Mouse (Mus musculus): ENCODE data around the gene Serpinb12.
"Not testable (repeated sequence)": the region's sequence is repeated elsewhere in the genome, so short reads cannot be mapped to it uniquely, and the experiment has no call there.

Serpinb12 gene

DNA sequence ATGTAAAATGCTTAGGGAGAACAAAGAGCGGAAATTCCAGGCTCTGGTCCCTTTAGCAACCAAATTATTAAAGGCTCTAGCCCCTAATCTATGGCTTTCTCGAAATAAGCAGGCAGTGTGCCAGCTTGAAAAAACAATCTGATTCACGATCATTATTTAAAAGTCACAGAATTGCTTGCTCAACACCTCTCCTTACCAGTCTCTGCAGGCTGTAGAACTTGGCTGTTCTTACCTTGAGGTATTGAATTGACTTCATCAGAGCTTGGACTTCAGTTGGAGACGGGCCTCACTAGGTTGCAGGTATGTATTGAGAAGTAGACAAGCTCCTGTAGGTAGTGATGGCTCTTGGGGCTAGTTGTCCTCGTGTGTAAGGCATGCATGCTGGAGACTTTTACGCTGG, at the start of gene Serpinb12:
Gene Serpinb12, plus strand, starts transcription at position 185 of the 400 bp plus-strand sequence.
- no peak for DNase-seq

DNA sequence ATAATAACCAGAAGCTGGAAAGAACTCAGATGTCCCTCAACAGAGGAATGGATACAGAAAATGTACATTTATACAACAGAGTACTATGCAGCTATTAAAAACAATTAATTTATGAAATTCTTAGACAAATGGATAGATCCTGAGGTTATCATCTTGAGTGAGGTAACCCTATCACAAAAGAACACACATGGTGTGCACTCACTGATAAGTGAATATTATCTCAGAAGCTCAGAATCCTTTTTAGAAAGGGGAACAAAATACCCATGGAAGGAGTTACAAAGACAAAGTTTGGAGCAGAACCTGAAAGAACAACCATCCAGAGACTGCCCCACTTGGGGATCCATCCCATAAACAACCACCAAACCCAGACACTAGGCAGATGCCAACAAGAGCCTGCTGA, 39.1 kb upstream of the Serpinb12 start:
- DNase-seq, result not testable (repeated sequence)

DNA sequence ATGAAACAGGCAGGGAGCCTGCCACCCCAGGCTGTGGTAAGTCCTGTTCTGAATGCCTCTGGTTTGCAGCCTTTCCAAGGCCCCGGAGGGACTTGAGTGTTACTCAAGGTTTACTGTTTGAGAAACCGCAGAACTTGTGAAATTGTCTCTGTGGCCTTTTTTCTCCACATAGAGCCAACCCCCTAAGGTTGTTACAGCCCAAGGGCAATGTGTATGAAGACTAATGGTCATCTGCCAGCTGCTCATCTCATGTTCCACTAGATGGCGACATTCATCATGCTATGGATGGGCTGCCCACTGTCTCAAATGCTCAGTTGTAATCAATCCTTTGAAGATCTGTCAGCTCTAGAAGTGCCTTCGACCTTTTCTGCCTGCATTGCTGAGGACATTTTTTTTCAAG, 32.8 kb upstream of the Serpinb12 start:
- DNase-seq, result no peak

DNA sequence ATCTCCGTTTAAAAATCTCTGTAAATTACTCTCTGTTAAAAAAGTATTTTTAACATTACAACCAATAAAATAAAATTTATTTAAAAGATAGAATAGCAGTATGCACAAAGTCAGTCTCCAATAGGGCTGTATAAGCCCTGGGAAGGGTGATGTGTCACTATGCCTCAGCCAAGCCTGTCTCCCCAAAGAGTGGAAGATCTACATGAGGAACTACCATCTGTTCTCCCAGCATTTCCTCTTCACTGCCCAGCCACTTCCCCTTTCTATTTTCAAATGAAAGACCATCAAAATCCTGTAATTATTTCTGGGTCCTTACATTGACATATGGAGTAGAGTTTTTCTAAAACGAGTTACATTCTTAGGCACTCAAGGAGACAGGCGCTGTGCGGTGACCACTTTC, 2.3 kb upstream of the Serpinb12 start:
- DNase-seq, result no peak

DNA sequence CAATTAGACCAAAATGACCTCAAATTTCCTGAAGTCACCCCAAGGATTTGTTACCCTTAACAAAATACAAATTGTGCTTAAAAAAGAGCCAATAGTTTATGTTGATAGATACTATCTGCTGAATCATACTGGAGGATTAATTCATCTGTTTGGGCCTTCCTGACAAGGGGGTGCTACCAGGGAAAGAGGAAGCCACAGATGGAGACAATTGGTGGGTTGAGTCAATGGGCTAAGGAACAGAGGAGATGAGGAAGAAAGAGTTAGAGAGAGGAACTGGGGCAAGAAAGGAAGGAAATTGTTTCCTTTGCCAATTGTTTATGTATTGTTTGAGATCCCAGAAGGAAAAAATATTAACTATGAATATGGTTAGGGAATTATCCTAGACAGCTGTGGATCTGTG, 591 bp upstream of the Serpinb12 start:
- DNase-seq, result no peak

DNA sequence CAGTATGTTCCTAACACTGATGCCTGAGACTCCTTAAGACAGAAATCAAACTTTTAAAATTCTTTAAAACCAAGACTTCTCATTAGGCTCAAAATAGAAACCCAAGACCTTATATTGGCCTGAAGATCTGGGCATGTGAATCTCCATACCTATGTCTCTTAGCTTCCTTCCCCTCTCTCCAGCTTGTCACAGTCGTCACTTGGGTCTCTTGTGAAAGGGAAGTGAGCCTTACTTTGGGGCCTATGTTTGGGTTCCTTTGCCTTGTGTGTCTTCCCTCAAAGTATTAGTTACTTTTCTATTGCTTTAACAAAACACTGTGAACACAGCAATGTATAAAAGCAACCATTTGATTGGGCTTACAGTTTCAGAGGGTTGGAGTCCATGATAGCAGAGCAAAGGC, 13.0 kb downstream of the Serpinb12 start:
- no peak for DNase-seq

DNA sequence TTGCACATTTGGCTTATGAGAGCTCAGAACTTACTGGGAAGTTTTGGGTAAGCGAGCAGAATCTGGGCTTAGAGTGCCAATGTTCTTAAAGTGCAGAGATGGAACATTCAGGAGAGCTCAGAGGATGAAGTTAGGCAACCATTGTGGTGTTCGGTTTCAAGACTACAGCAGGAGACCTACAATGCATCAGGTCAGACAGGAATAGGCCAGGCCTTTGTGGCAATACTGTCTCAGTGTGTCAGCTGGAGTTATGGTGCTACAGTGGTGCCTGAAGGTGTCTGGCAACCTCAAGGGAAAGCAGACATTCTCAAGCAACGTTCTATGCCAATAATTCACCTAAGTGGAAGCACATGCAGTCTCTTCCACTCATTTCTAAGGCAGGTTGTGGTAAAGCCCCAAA, 25.7 kb downstream of the Serpinb12 start:
- no peak for DNase-seq

DNA sequence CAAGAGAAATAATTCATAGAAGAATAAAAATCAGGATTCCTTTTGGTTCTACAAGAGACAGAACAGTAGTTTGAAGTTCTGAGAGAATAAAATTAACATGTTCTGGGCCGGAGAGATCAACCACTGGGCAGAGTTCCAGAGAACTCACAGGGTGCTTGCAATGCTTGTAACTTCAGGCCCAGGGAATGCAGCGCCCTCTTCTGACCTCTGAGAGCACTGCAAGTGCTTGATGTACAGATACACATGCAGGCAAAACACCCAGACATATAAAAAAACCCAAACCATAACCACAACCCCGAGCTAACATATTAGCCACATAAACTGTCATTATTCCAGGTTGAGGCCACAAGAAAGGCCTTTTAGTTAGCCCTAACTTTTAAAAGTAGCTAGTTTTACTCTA, 26.8 kb downstream of the Serpinb12 start:
- no peak for DNase-seq

DNA sequence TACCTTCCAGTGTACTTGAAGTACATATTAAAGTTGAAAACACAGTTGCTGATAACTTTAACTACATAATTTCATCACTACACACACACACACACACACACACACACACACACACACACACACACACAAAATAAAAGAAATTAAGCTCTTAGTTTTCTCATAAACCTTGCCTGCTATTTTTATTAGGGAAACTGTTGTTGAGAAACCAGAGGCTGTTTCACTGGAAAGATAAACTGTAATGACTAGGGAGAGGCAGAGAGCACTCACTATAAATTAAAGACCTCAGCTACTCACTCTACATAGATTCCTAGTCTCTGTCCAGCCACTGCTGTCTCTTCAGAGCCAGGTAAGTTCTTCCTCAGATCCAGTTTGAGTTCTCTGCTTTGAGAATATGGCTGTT, 46.4 kb downstream of the Serpinb12 start, which contains the start of gene Serpinb13:
Gene Serpinb13, plus strand, starts transcription at position 301 of the 400 bp plus-strand sequence.
- no peak for DNase-seq

DNA sequence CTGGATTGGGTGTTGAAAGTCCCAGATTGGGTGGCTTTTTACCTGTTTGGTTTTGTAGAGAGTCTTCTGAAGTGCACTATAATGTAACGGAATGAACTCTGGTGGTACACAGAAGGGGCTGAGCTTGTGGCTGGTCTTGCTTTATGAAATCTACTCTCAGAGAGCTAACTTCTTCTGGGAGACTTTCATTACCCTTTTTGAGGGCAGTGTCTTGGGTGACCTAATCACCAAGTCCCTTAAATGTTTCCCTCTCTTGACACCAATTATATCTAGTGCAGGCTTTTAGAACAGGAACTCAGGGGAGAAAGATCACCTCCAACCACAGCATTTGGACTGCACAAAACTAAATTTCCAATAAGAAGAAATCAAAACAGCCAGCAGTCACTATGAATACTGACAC, 48.8 kb downstream of the Serpinb12 start:
- DNase-seq, result no peak

DNA sequence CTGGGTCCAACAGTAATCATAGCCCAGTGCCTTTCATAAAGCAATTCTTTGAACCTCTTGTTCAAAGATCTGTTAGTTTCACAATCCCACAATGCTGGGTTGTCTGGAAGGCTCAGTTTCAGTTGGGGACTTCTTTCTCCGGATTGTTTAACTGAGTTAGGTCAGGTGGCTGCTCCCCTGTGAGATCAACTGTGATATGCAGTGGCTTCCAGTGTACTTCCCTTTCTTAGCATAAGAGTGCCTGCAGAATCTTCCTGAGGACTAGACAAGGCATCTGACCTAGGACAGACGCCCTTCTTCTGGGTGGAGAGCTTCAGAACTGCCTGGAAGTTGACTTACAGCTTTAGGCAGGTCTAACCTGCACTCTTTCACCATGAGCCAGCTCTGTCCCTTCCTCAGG, 49.6 kb downstream of the Serpinb12 start:
- no peak for DNase-seq

DNA sequence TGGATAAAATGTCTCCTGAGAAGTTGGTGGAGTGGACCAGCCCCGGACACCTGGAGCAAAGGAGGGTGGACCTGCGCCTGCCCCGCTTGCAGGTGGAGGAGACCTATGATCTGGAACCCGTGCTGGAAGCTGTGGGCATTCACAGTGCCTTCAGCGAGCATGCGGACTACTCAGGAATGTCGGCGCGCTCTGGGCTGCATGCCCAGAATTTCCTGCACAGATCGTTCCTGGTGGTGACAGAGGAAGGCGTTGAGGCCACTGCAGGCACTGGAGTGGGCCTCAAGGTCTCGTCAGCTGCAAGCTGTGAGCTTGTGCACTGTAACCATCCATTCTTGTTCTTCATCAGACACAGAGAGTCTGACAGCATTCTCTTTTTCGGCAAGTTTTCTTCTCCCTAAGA, 66.2 kb downstream of the Serpinb12 start:
- DNase-seq, result no peak

DNA sequence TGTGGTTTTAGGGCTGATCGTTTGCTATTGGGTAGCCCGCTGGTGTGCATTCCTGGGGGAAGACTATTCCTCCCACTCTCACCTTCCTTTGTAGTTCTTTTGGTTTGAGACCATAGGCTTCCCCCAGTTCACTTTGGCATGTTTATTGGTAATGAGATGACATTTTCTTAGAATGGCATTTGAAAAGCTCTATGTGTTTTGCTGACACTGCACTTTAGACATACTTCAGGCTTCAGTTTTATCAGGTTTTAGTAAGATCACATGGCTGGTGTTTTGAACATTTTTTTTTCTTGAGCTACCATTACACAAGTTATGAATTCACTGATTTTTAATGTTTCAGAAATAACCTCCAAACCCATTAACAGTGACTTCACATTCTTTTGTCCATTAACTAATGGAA, 67.5 kb downstream of the Serpinb12 start:
- DNase-seq, result no peak

DNA sequence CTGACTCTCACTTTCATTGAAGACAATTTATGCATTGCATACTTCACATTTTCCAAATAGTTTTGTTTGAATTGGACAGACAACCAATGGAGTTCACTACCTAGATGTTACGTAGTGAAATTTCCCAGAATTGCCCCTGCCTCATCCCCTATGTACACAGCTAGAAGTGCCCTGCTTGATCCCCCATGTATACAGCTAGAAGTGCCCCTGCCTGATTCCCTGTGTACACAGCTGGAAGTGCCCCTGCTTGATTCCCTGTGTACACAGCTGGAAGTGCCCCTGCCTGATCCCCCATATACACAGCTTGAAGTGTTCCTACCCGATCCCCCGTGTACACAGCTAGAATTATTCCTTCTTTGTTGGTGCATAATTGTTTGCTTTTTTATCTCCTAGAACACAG, 72.1 kb downstream of the Serpinb12 start:
- DNase-seq, result no peak
